Mouse (Mus musculus) stomach, embryonic 16.5 days (tissue): ENCODE data around the gene Ankrd11. TPM values are rescaled to one million over a fixed set of nuclear protein-coding genes. Genes with fewer than 3 reads are reported as not detected.
A peak's percentile ranks its signal among the peaks of the same experiment; 100 is the strongest.

Experiments
- ATAC-seq: fragments of 200-750 bp; cut with Nextera tagmentation; 2 replicates; pipeline ENCODE4 v1.8.0; 2017; ENCODE audit warnings: moderate number of reproducible peaks, moderate TSS enrichment; ENCODE audit not compliant: insufficient read depth, low FRiP score
- H3K27ac ChIP-seq: fragments of 300-500 bp; sonication (generic); 2 replicates; pipeline ENCODE4 v1.5.1; 2014; ENCODE audit warnings: low read length
- H3K27me3 ChIP-seq: fragments of 300-500 bp; sonication (generic); 2 replicates; pipeline ENCODE4 v1.6.1; 2014; ENCODE audit warnings: low read length, control low read depth, mixed read lengths; ENCODE audit not compliant: control insufficient read depth, insufficient read depth
- H3K36me3 ChIP-seq: fragments of 300-500 bp; sonication (generic); 2 replicates; pipeline ENCODE4 v1.6.1; 2014; ENCODE audit warnings: low read length; ENCODE audit not compliant: control insufficient read depth, insufficient read depth
- H3K4me1 ChIP-seq: fragments of 300-500 bp; sonication (generic); 2 replicates; pipeline ENCODE4 v1.6.1; 2014; ENCODE audit warnings: low read length, control low read depth, mixed read lengths; ENCODE audit not compliant: control insufficient read depth, insufficient read depth
- H3K4me2 ChIP-seq: fragments of 300-500 bp; sonication (generic); 2 replicates; pipeline ENCODE4 v1.6.1; 2014; ENCODE audit warnings: low read depth, low read length, mixed read lengths
- H3K4me3 ChIP-seq: fragments of 300-500 bp; sonication (generic); replicated peaks from 2 replicates; pipeline ENCODE4 v1.5.1; 2014; ENCODE audit warnings: mild to moderate bottlenecking, low read length
- H3K9ac ChIP-seq: fragments of 300-500 bp; sonication (generic); 2 replicates; pipeline ENCODE4 v1.6.1; 2014; ENCODE audit warnings: low read length
- H3K9me3 ChIP-seq: fragments of 300-500 bp; sonication (generic); replicated peaks from 2 replicates; pipeline ENCODE4 v1.6.1; 2016; ENCODE audit warnings: low read length, control low read depth; ENCODE audit not compliant: control insufficient read depth
- WGBS: fragments of 180-500 bp; shearing (Covaris S2); extraction: QIAGEN DNeasy Blood & Tissue Kit; methylation state at CpG from one replicate; pipeline ENCODE4 v1.1.7; 2014; 5-methylcytosine and 5-hydroxymethylcytosine counted together
- polyA plus RNA-seq: library from polyadenylated mRNA; unstranded; fragments of >200 nt; fragmentation: Nextera tagmentation; extraction: Ambion mirVana; gene quantifications from 2 replicates; pipeline ENCODE4 v1.2.1, GENCODE M21; 2015

The Ankrd11 gene
- polyA plus RNA-seq, 1 experiment from 2014 or later: 24.6 TPM

DNA sequence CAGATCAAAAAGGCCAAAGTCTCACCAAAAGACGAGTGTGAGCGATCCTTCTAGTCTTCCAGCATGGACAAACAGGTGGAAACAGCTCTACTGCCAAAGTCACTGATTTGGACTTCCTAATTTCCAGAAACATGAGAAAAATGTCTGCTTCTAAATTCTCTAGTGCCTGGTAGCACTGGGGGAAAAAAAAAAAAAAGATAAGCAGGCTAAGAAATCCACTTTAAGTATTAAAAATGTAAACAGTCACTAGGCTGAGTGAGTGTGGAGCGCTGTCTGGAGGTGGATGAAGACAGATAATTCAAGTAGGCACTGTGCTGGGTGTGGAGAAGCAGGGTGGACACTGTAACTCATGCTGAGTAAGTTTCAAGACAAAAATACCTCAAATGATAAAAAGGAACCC lies 106.2 kb downstream of the Ankrd11 start:
- ATAC-seq: no peak
- 58% methylated on average over 3 of the region's 3 CpGs for WGBS
- Histone ChIP-seq H3K9me3 (no peaks in the 10 kb centered on the region), H3K4me2 (no peak overlapping the region), H3K9ac (no peak overlapping the region), H3K36me3 (no peaks in the 10 kb centered on the region), H3K27me3 (no peaks in the 10 kb centered on the region), H3K4me1 (peaks cover 36% of the 10 kb centered on the region), H3K27ac (no peak overlapping the region), H3K4me3 (no peak overlapping the region)

DNA sequence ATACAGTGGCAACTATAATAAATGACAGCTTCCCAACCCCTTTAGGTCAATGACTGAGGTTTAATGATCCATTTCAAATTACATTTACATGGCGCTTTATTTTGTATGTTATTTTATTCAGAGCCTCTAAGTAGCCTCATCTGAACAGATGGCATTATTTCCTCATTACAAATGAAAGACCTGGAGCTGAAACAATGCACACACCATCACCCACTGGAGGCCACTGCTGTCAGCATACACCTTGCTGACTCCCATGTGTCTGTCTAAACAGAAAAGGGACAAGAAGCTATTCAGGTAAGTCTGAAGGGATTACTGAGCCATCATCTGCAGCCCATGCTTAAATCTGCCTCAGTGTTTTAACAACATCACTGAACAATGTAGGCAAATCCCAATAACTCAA lies 107.0 kb downstream of the Ankrd11 start:
- H3K27me3 ChIP-seq: no peaks in the 10 kb centered on the region
- peaks cover 36% of the 10 kb centered on the region for H3K4me1 ChIP-seq
- H3K4me2 ChIP-seq: no peak overlapping the region
- no peak for ATAC-seq
- 79% methylated on average over 1 of the region's 1 CpGs for WGBS
- no peak overlapping the region for H3K4me3 ChIP-seq
- no peaks in the 10 kb centered on the region for H3K9me3 ChIP-seq
- no peaks in the 10 kb centered on the region for H3K36me3 ChIP-seq
- H3K27ac ChIP-seq: no peak overlapping the region
- no peak overlapping the region for H3K9ac ChIP-seq

DNA sequence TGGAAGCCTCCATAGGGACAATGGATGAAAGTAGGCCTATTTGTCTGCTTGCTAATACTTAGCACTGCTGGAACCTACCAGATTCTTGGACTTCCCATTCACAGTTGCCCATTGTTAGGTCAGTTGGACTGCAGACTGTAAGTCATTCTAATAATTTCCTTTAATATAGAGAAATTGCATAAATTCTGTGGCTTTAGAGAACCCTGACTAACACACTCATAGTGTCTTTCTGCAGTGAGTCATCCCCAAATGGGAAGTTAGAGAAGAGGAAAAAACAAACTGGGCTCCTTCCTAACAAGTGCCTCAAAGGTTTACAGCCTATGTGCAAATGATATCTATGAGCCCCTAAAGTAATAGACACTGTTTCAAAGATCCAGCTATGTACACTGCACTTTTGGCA lies 108.1 kb downstream of the Ankrd11 start:
- no peak overlapping the region for H3K27ac ChIP-seq
- H3K4me3 ChIP-seq: no peak overlapping the region
- H3K9ac ChIP-seq: no peak overlapping the region
- H3K36me3 ChIP-seq: no peaks in the 10 kb centered on the region
- no peaks in the 10 kb centered on the region for H3K27me3 ChIP-seq
- no peak for ATAC-seq
- no peak overlapping the region for H3K4me2 ChIP-seq
- peaks cover 32% of the 10 kb centered on the region for H3K4me1 ChIP-seq
- H3K9me3 ChIP-seq: no peaks in the 10 kb centered on the region

DNA sequence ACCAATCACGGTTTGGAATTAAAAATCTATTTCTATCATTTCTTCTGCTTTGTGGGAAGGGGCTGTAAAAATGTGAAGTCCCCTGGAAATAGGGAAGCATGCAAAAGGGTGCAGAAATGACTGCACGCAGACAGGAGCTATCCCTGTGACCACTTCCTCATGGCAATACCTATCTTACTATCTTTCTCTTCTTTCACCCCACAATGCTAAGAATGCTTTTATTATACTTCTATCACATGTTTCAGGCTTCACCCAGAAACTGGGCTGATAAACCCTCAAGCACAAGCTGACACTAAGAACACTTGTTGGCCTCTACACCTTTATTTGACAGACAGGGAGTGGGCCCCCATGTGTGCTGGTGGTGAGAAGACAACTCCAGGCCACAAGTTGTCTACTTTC lies 109.5 kb downstream of the Ankrd11 start:
- H3K9ac ChIP-seq: no peak overlapping the region
- no peak overlapping the region for H3K4me2 ChIP-seq
- WGBS: 69% methylated on average over 2 of the region's 2 CpGs
- no peaks in the 10 kb centered on the region for H3K36me3 ChIP-seq
- no peak overlapping the region for H3K4me3 ChIP-seq
- no peak for ATAC-seq
- H3K9me3 ChIP-seq: no peaks in the 10 kb centered on the region
- H3K27ac ChIP-seq: peak overlapping the region; percentile 25
- no peaks in the 10 kb centered on the region for H3K27me3 ChIP-seq
- peaks cover 27% of the 10 kb centered on the region for H3K4me1 ChIP-seq

DNA sequence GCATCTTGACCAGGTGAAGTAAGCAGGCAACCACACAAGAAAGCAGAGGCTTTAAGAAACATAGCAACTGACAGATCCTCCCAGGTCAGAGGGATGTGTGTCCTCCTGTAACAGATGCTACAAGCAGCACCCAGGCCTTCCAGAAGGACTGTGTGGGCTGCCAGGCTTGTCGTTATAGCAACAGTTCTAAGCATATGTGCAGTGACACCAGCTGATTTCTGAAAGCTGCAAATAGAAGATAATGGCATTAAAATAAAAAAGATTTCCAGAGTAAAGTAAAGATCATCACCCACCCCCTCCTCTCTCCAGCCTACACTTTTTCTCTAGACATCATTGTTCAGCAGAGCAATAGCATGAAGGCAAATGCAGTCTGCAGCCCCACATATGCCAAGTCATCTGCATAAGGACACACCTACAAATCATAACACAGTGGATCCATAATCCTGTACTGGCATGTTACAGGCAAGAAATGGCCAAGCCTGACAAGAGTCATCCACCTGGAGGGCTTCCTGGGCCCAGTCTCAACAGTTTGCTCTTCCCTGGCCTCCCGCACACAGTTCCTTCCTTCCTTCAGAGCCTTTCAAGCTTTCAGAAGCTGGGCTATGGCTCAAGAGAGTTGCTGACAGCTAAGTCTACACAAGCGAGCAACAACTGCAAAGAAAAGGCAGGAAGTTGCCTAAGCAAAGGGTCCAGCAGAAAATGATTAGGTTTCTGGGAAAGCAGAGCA lies 110.1 kb downstream of the Ankrd11 start:
- H3K4me2 ChIP-seq: no peak overlapping the region
- H3K27ac ChIP-seq: peak overlapping the region; percentile 25
- no peaks in the 10 kb centered on the region for H3K9me3 ChIP-seq
- no peak overlapping the region for H3K9ac ChIP-seq
- peaks cover 25% of the 10 kb centered on the region for H3K4me1 ChIP-seq
- no peak for ATAC-seq
- H3K4me3 ChIP-seq: no peak overlapping the region
- WGBS: 57% methylated on average over 3 of the region's 3 CpGs
- no peaks in the 10 kb centered on the region for H3K36me3 ChIP-seq
- H3K27me3 ChIP-seq: no peaks in the 10 kb centered on the region

DNA sequence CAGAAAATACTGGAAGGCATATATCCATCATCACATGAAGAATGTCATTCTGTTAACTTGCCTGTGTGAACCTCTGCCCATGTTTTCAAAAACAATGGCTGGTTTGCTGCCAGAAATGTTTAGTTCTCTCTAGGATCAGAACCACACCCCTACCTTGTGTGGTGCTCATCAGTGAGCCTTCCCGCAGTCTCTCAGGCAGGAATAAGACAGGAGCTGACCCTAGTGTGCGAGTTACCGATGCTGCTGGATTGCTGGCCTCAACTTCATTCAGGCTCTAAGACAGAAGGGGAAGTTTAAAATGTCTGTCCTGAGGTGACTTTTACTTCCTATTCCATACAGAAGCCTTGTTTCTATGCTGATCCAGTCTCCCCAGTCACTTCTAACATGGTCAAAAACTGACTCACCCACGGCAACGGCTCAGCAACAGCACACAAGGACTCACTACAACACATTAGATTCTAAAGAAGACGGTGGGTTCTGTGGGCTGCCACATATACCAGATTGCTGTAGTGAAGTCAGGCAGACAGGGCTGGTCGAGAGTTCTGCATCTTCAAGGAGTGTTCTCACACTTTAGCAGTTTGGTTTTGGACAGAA lies 113.3 kb downstream of the Ankrd11 start:
- no peak overlapping the region for H3K9ac ChIP-seq
- 75% methylated on average over 7 of the region's 7 CpGs for WGBS
- H3K27me3 ChIP-seq: no peaks in the 10 kb centered on the region
- H3K4me1 ChIP-seq: peaks cover 26% of the 10 kb centered on the region
- H3K36me3 ChIP-seq: no peaks in the 10 kb centered on the region
- no peak overlapping the region for H3K4me3 ChIP-seq
- H3K27ac ChIP-seq: no peak overlapping the region
- H3K9me3 ChIP-seq: no peaks in the 10 kb centered on the region
- H3K4me2 ChIP-seq: no peak overlapping the region
- no peak for ATAC-seq

DNA sequence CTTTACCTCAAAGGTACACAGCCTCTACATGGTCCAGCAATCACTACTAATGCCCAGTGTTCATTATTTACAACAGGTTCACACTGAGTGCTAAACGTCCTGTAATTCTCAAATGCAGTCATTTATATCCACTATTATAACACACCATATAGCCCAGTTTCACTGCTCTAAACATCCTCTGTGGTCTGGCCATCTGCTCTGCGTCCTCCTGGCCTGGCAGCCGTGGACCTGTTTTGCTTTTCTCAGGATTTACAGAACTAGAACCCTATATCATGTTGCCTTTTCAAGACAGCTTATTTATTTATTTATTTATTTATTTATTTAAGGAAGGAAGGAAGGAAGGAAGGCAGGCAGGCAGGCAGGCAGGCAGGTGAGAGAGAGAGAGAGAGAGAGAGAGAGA lies 114.2 kb downstream of the Ankrd11 start:
- no peak overlapping the region for H3K27ac ChIP-seq
- no peaks in the 10 kb centered on the region for H3K9me3 ChIP-seq
- ATAC-seq: no peak
- H3K4me2 ChIP-seq: no peak overlapping the region
- H3K36me3 ChIP-seq: no peaks in the 10 kb centered on the region
- 70% methylated on average over 3 of the region's 3 CpGs for WGBS
- no peak overlapping the region for H3K4me3 ChIP-seq
- H3K9ac ChIP-seq: no peak overlapping the region
- peaks cover 27% of the 10 kb centered on the region for H3K4me1 ChIP-seq
- no peaks in the 10 kb centered on the region for H3K27me3 ChIP-seq

DNA sequence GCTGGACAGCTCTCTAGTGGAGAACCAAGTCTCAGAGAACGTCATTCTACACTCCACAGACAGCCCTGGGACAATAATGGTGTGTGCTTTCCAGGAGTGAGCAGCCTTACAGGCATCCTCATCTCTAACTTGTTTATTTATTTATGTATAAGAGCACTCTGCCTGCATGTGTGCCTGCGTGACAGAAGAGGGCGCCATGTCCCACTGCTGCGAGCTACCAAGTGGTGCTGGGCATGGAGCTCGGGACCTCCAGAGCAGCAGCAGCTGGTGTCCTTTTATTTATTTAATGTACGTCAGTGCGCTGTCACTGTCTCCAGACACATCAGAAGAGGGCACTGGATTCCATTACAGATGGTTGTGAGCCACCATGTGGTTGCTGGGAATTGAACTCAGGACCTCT lies 115.3 kb downstream of the Ankrd11 start:
- WGBS: 72% methylated on average over 7 of the region's 7 CpGs
- Histone ChIP-seq H3K27ac (no peak overlapping the region), H3K4me3 (no peak overlapping the region), H3K27me3 (no peaks in the 10 kb centered on the region), H3K36me3 (no peaks in the 10 kb centered on the region), H3K9ac (no peak overlapping the region), H3K4me1 (peaks cover 17% of the 10 kb centered on the region), H3K9me3 (no peaks in the 10 kb centered on the region), H3K4me2 (no peak overlapping the region)
- ATAC-seq: no peak

DNA sequence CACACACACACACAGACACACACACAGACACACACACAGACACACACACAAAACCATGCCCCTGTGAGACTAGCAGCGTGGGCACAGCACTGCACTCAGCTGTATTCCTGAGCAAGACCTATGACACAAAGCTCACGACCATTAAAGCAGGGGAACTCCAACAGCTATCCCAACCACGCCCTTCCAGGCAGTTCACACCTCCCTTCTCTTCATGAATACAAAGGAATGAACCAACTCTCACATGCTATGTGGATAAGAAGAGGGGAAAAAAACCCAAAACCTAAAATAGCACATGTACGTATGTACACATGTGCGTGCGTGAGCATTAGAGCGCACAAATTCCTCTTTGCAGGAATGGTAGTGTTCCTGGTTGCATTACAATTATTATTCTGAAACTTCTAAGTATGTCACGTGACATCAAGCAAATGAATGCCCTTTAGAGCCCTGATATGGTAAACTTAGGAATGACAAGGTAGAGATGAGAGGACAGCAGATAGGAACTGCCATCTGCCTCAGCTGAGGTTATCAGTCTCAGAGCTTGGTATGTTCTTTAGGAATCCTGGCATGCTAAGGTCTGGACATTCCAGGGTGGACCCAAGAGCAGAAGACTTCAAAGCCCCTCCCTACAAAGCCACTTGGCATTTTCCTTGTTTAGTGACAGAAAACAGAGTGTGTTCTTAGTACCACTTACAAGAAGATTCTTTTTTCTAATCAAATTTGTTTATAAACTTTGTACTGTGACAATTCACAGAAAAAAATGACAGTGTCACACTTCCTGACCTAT lies 115.9 kb downstream of the Ankrd11 start:
- Histone ChIP-seq H3K4me2 (no peak overlapping the region), H3K4me1 (peaks cover 14% of the 10 kb centered on the region), H3K9ac (no peak overlapping the region), H3K27me3 (no peaks in the 10 kb centered on the region), H3K9me3 (no peaks in the 10 kb centered on the region), H3K27ac (no peak overlapping the region), H3K36me3 (no peaks in the 10 kb centered on the region), H3K4me3 (no peak overlapping the region)
- ATAC-seq: no peak
- WGBS: 73% methylated on average over 8 of the region's 8 CpGs
